Mouse (Mus musculus) limb, embryonic 14.5 days (tissue): ENCODE measurements at regions not wholly inside any gene's neighbourhood (a gene's known extent, or its start where the extent isn't known, plus 50 kb on each side); places are given as distances from the start of the nearest gene placed in this dataset.
"Not testable (repeated sequence)": the region's sequence is repeated elsewhere in the genome, so short reads cannot be mapped to it uniquely, and the experiment has no call there.

ENCODE experiments used
- ATAC-seq: fragments of 200-750 bp; cut with Nextera tagmentation; 2 replicates; pipeline ENCODE4 v1.8.0; 2017; ENCODE audit warnings: low read depth, moderate number of reproducible peaks, moderate TSS enrichment; ENCODE audit not compliant: low FRiP score
- DNase-seq: peaks from one replicate; pipeline ENCODE4 v3.0.0-alpha.2; 2015; ENCODE audit warnings: low spot score
- H3K27ac ChIP-seq: fragments of 300-500 bp; sonication (generic); replicated peaks from 2 replicates; pipeline ENCODE4 v1.5.1; 2014; ENCODE audit warnings: low read depth, mild to moderate bottlenecking, low read length, moderate library complexity, mixed read lengths
- H3K27me3 ChIP-seq: fragments of 300-500 bp; sonication (generic); 2 replicates; pipeline ENCODE4 v1.6.1; 2014; ENCODE audit warnings: low read length, mixed read lengths; ENCODE audit not compliant: control insufficient read depth, insufficient read depth
- H3K36me3 ChIP-seq: fragments of 300-500 bp; sonication (generic); 2 replicates; pipeline ENCODE4 v1.6.1; 2014; ENCODE audit warnings: mild to moderate bottlenecking, low read length, moderate library complexity, mixed read lengths; ENCODE audit not compliant: control insufficient read depth, insufficient read depth
- H3K4me1 ChIP-seq: fragments of 300-500 bp; sonication (generic); 2 replicates; pipeline ENCODE4 v1.6.1; 2014; ENCODE audit warnings: antibody characterized with exemption, low read length, mixed read lengths; ENCODE audit not compliant: control insufficient read depth, insufficient read depth
- H3K4me2 ChIP-seq: fragments of 300-500 bp; sonication (generic); replicated peaks from 2 replicates; pipeline ENCODE4 v1.6.1; 2014; ENCODE audit warnings: low read depth, mild to moderate bottlenecking, low read length, moderate library complexity; ENCODE audit not compliant: severe bottlenecking
- H3K4me3 ChIP-seq: fragments of 300-500 bp; sonication (generic); replicated peaks from 2 replicates; pipeline ENCODE4 v1.5.1; 2014; ENCODE audit warnings: low read length
- H3K9ac ChIP-seq: fragments of 300-500 bp; sonication (generic); 2 replicates; pipeline ENCODE4 v1.6.1; 2014; ENCODE audit warnings: mild to moderate bottlenecking, low read depth, low read length, moderate library complexity; ENCODE audit not compliant: severe bottlenecking
- H3K9me3 ChIP-seq: fragments of 300-500 bp; sonication (generic); 2 replicates; pipeline ENCODE4 v1.6.1; 2016; ENCODE audit warnings: low read length; ENCODE audit not compliant: control insufficient read depth
- POLR2A ChIP-seq: fragments of 200-500 bp; IDR thresholded peaks from 2 replicates; pipeline ENCODE4 v1.8.0; 2012; ENCODE audit warnings: inconsistent platforms, mild to moderate bottlenecking, moderate library complexity, borderline replicate concordance; ENCODE audit not compliant: insufficient read depth, insufficient read length; ENCODE audit errors: extremely low read depth
- WGBS: fragments of 180-500 bp; shearing (Covaris S2); extraction: QIAGEN DNeasy Blood & Tissue Kit; methylation state at CpG from one replicate; pipeline ENCODE4 v1.1.7; 2014; 5-methylcytosine and 5-hydroxymethylcytosine counted together

DNA sequence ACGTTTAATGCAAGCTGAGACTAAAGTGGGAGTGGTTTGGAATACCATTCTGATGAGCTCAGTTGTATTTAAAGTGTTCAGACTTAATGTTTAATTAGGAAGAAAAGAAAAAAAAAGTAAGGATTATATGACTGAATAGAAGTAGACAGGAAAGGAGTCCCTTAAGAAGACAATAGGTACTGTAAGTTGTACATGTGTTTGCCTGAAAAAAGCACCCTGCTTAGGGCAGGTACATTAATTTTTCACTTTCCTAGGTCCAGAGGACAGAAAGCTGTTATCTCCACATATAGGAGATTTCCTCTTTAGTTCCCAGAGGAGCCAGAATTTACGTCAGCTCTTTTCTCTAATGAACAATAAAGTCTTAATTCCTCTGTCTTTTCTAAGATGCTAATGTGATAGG lies 58.5 kb downstream of the Olfr987 start:
- WGBS: 54% methylated on average over 2 of the region's 2 CpGs
- Histone ChIP-seq H3K36me3 (no peaks in the 10 kb centered on the region), H3K4me1 (no peaks in the 10 kb centered on the region), H3K9ac (no peak overlapping the region), H3K9me3 (no peaks in the 10 kb centered on the region), H3K27me3 (no peaks in the 10 kb centered on the region), H3K4me3 (no peak overlapping the region), H3K4me2 (no peak overlapping the region), H3K27ac (no peak overlapping the region)
- TF ChIP-seq POLR2A: no peak
- DNase-seq: no peak
- no peak for ATAC-seq

DNA sequence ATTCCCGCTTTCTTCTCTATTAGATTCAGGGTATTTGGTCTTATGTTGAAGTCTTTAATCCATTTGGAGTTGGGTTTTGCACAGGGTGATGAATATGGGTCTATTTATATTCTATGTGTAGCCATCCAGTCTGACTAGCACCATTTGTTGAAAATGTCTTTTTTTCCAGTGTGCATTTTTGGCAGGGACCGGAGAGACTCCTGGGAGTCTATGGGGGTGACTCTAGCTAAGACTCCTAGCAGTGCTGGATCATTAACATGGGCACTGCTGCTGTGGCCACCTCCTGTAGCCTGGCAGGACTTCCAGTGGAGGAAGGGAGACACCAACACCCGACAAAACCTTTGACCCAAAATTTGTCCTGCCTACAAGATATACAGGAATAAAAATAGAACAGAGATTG lies 61.0 kb downstream of the Olfr987 start:
- no peak for TF ChIP-seq POLR2A
- DNase-seq (no peak), ATAC-seq (no peak)
- 89% methylated on average over 3 of the region's 3 CpGs for WGBS
- no peak overlapping the region for H3K27ac ChIP-seq
- H3K4me1 ChIP-seq: no peaks in the 10 kb centered on the region
- H3K36me3 ChIP-seq: no peaks in the 10 kb centered on the region
- H3K4me2 ChIP-seq: no peak overlapping the region
- H3K9me3 ChIP-seq: no peaks in the 10 kb centered on the region
- H3K9ac ChIP-seq: no peak overlapping the region
- H3K4me3 ChIP-seq: no peak overlapping the region
- no peaks in the 10 kb centered on the region for H3K27me3 ChIP-seq

DNA sequence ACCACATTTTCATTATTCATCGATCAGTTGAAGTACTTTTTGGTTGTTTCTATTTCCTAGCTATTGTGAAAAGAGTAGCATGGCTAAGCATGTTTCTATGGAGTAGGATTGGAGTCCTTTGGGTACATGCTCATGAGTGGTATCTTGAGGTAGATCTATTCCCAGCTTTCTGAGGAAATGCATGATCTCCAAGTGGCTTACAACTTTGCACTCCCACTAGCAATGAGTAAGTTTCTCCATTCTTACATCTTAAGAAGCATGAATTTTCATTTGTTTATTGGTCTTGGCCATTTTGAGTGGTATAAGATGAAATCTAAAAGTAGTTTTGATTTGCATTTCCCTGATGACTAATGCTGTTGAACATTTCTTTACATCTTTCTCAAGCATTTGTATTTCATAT lies 61.7 kb downstream of the Olfr987 start:
- Histone ChIP-seq H3K9me3 (no peaks in the 10 kb centered on the region), H3K4me2 (no peak overlapping the region), H3K9ac (no peak overlapping the region), H3K27ac (no peak overlapping the region), H3K4me3 (no peak overlapping the region), H3K4me1 (no peaks in the 10 kb centered on the region), H3K36me3 (no peaks in the 10 kb centered on the region), H3K27me3 (no peaks in the 10 kb centered on the region)
- no peak for ATAC-seq
- WGBS: 89% methylated on average over 1 of the region's 1 CpGs
- no peak for TF ChIP-seq POLR2A
- no peak for DNase-seq

DNA sequence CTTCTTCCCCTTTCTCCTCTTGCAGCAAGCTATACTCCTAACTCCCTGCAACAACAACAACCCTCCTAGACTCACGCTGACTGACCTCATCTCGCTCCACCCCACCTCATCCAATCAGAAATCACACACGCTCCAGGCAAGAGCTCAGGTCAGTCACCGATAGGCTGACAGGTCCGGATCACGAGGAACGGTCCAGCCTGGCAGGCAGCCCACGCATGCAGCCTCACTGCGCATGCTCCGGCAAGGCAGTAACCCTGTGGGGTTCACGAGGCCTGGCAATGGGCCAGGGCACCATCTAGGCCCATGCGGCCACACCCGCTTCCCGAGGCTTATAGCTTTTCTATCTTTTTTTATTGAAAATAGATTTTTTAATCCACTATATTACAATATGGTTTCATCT lies 69.8 kb upstream of the Lrrc55 start:
- H3K36me3 ChIP-seq, H3K27me3 ChIP-seq, H3K4me2 ChIP-seq, ATAC-seq, H3K9me3 ChIP-seq, H3K4me1 ChIP-seq, H3K27ac ChIP-seq, H3K4me3 ChIP-seq, H3K9ac ChIP-seq, DNase-seq: not testable (repeated sequence)
- 83% methylated on average over 14 of the region's 14 CpGs for WGBS

DNA sequence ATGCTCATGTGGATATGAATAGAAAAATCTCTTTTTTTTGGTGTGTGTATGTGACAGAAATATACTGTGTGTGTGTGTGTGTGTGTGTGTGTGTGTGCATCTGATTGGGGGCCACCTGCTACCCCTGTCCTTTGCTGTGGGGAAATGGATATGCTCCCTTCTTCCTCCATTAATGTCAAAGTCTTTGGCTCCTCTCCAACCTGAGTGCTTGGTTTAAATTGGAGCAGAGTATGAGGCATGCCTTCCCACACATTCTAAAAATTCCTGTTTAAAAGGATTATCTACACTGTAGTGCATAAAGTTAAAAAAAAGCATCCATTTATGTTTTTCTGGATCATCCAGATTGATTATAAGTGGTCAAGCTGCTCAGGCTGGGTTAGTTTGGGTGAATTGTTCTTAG lies 68.7 kb upstream of the Lrrc55 start:
- Histone ChIP-seq H3K27me3 (no peaks in the 10 kb centered on the region), H3K4me1 (no peaks in the 10 kb centered on the region), H3K9me3 (no peaks in the 10 kb centered on the region), H3K4me3 (no peak overlapping the region), H3K9ac (no peak overlapping the region), H3K4me2 (no peak overlapping the region), H3K27ac (no peak overlapping the region), H3K36me3 (no peaks in the 10 kb centered on the region)
- ATAC-seq: 0 out of 2 replicates have a peak, but pooled peaks have one; percentile 12
- no peak for TF ChIP-seq POLR2A
- DNase-seq: no peak

DNA sequence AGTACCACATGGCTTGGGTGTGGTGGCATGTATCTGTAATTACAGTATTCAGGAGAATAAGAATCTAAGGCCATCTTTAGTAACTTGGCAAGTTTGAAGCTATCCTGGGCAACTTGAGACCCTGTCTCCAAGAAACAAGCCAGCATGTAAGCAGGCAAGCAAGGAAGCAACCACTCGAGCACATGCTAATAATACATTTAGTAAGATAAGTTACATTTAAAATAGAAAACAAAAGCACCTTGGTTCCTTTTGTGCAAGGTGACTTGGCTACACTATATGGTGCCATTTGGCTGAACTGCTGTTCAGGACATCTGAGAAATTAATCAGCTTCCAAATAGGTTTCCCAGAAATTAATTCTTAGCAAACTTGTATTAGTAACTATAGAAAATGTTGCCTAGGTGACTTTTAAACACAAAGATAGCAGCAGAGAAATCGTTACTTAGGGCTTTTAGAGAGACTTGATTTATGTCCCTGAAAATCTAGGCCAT lies 68.1 kb upstream of the Lrrc55 start:
- Histone ChIP-seq H3K9me3 (no peaks in the 10 kb centered on the region), H3K4me2 (no peak overlapping the region), H3K4me3 (no peak overlapping the region), H3K9ac (no peak overlapping the region), H3K27me3 (no peaks in the 10 kb centered on the region), H3K4me1 (no peaks in the 10 kb centered on the region), H3K27ac (no peak overlapping the region), H3K36me3 (no peaks in the 10 kb centered on the region)
- no peak for DNase-seq
- TF ChIP-seq POLR2A: no peak
- WGBS: 56% methylated on average over 2 of the region's 2 CpGs
- ATAC-seq: no peak
